Mouse (Mus musculus) heart, postnatal 0 days (tissue): Measurements from ENCODE around the gene Nat8l. TPM values are rescaled to one million over a fixed set of nuclear protein-coding genes. Genes with fewer than 3 reads are reported as not detected.
A peak's percentile ranks its signal among the peaks of the same experiment; 100 is the strongest.

Experiments
- ATAC-seq: fragments of 200-750 bp; cut with Nextera tagmentation; 2 replicates; pipeline ENCODE4 v1.8.0; 2017; ENCODE audit warnings: low read depth, moderate number of reproducible peaks, moderate library complexity; ENCODE audit not compliant: insufficient read depth
- DNase-seq: peaks from one replicate; pipeline ENCODE4 v3.0.0-alpha.2; 2016; ENCODE audit warnings: low spot score
- H3K27ac ChIP-seq: fragments of 300-500 bp; sonication (generic); 2 replicates; pipeline ENCODE4 v1.5.1; 2014; ENCODE audit warnings: low read depth, mild to moderate bottlenecking
- H3K27me3 ChIP-seq: fragments of 300-500 bp; sonication (generic); 2 replicates; pipeline ENCODE4 v1.6.1; 2014; ENCODE audit warnings: low read length, mixed read lengths; ENCODE audit not compliant: control insufficient read depth, insufficient read depth
- H3K36me3 ChIP-seq: fragments of 300-500 bp; sonication (generic); replicated peaks from 2 replicates; pipeline ENCODE4 v1.6.1; 2014; ENCODE audit warnings: low read length, mixed read lengths; ENCODE audit not compliant: control insufficient read depth, insufficient read depth
- H3K4me1 ChIP-seq: fragments of 300-500 bp; sonication (generic); 2 replicates; pipeline ENCODE4 v1.6.1; 2014; ENCODE audit warnings: antibody characterized with exemption; ENCODE audit not compliant: control insufficient read depth, insufficient read depth
- H3K4me2 ChIP-seq: fragments of 300-500 bp; sonication (generic); 2 replicates; pipeline ENCODE4 v1.6.1; 2014; ENCODE audit warnings: low read depth, mild to moderate bottlenecking, low read length, moderate library complexity
- H3K4me3 ChIP-seq: fragments of 300-500 bp; sonication (generic); 2 replicates; pipeline ENCODE4 v1.5.1; 2014; ENCODE audit warnings: low read depth, low read length
- H3K9ac ChIP-seq: fragments of 300-500 bp; sonication (generic); replicated peaks from 2 replicates; pipeline ENCODE4 v1.6.1; 2014; ENCODE audit warnings: low read depth, low read length, mixed read lengths
- H3K9me3 ChIP-seq: fragments of 300-500 bp; sonication (generic); replicated peaks from 2 replicates; pipeline ENCODE4 v1.6.1; 2016; ENCODE audit warnings: low read length; ENCODE audit not compliant: control insufficient read depth
- CTCF ChIP-seq: IDR thresholded peaks from 2 replicates; pipeline ENCODE4 v1.5.1; 2016; ENCODE audit warnings: antibody characterized with exemption, control low read depth, low read depth
- EP300 ChIP-seq: IDR thresholded peaks from 2 replicates; pipeline ENCODE4 v1.6.1; 2016; ENCODE audit warnings: antibody characterized with exemption, low read depth
- WGBS: fragments of 180-500 bp; shearing (Covaris S2); extraction: QIAGEN DNeasy Blood & Tissue Kit; methylation state at CpG from one replicate; pipeline ENCODE4 v1.1.7; 2014; 5-methylcytosine and 5-hydroxymethylcytosine counted together
- polyA plus RNA-seq: library from polyadenylated mRNA; unstranded; fragments of >200 nt; fragmentation: Nextera tagmentation; extraction: Ambion mirVana; gene quantifications from 2 replicates; pipeline ENCODE4 v1.2.1, GENCODE M21; 2015
- total RNA-seq: library from RNA; depleted of rRNA; stranded (reverse); fragments of >200 nt; gene quantifications from 2 replicates; pipeline ENCODE4 v1.2.3, GENCODE M21; 2014; ENCODE audit warnings: low replicate concordance

The Nat8l gene
- total and polyA plus RNA-seq, 2 experiments from 2014 or later, result 0.33 to 4.3 TPM

GRCm38 (mm10) chr5:33997829-33998504, 2.2 kb downstream of the Nat8l start:
- Histone ChIP-seq H3K9me3 (no peaks in the 10 kb centered on the region), H3K27ac (no peak overlapping the region), H3K36me3 (no peaks in the 10 kb centered on the region), H3K27me3 (peaks cover 62% of the 10 kb centered on the region), H3K4me3 (peak overlapping the region; percentile 53), H3K9ac (no peak overlapping the region), H3K4me1 (peaks cover 9% of the 10 kb centered on the region), H3K4me2 (peak overlapping the region; percentile 89; the same call in 1 of the 2 replicates)
- 74% methylated on average over 20 of the region's 20 CpGs for WGBS
- no peak for DNase-seq
- no peak for ATAC-seq
- TF ChIP-seq CTCF (no peak), EP300 (no peak)

GRCm38 (mm10) chr5:33998505-33998877, 2.7 kb downstream of the Nat8l start:
- Histone ChIP-seq H3K27ac (no peak overlapping the region), H3K36me3 (no peaks in the 10 kb centered on the region), H3K4me2 (no peak overlapping the region), H3K9me3 (no peaks in the 10 kb centered on the region), H3K4me3 (no peak overlapping the region), H3K9ac (no peak overlapping the region), H3K27me3 (peaks cover 62% of the 10 kb centered on the region), H3K4me1 (peaks cover 9% of the 10 kb centered on the region)
- ATAC-seq (no peak), DNase-seq (no peak)
- TF ChIP-seq EP300 (no peak), CTCF (no peak)
- WGBS, result 90% methylated on average over 3 of the region's 3 CpGs

- ATAC-seq, result no peak
These were observed 3.8 kb downstream of the Nat8l start for GRCm38 (mm10) chr5:33999466-34000090.

GRCm38 (mm10) chr5:34000809-34001208, 5.0 kb downstream of the Nat8l start:
- Histone ChIP-seq H3K36me3 (no peaks in the 10 kb centered on the region), H3K27ac (no peak overlapping the region), H3K4me2 (no peak overlapping the region), H3K4me1 (peaks cover 9% of the 10 kb centered on the region), H3K9me3 (no peaks in the 10 kb centered on the region), H3K4me3 (no peak overlapping the region), H3K9ac (no peak overlapping the region), H3K27me3 (peaks cover 43% of the 10 kb centered on the region)
- DNase-seq, result no peak
- 94% methylated on average over 25 of the region's 25 CpGs for WGBS
- no peak for ATAC-seq
- TF ChIP-seq CTCF (no peak), EP300 (no peak)

More at GRCm38 (mm10) chr5:33999466-34000090, 3.8 kb downstream of the Nat8l start:
- DNase-seq, result no peak
- Histone ChIP-seq H3K27me3 (peaks cover 55% of the 10 kb centered on the region), H3K4me2 (no peak overlapping the region), H3K4me1 (peaks cover 9% of the 10 kb centered on the region), H3K36me3 (no peaks in the 10 kb centered on the region), H3K4me3 (no peak overlapping the region), H3K9ac (no peak overlapping the region), H3K9me3 (no peaks in the 10 kb centered on the region), H3K27ac (no peak overlapping the region)
- 68% methylated on average over 6 of the region's 6 CpGs for WGBS
- TF ChIP-seq EP300 (no peak), CTCF (no peak)

GRCm38 (mm10) chr5:34001401-34001800, 5.6 kb downstream of the Nat8l start:
- Histone ChIP-seq H3K4me1 (peaks cover 9% of the 10 kb centered on the region), H3K4me3 (no peak overlapping the region), H3K4me2 (no peak overlapping the region), H3K27me3 (peaks cover 37% of the 10 kb centered on the region), H3K9me3 (no peaks in the 10 kb centered on the region), H3K36me3 (no peaks in the 10 kb centered on the region), H3K27ac (no peak overlapping the region), H3K9ac (no peak overlapping the region)
- TF ChIP-seq EP300, result no peak
- no peak for TF ChIP-seq CTCF
- 100% methylated on average over 1 of the region's 1 CpGs for WGBS
- ATAC-seq (no peak), DNase-seq (no peak)
